Mouse (Mus musculus) heart, postnatal 0 days (tissue): Measurements from ENCODE around the gene Armc12.

ENCODE experiments used
- CTCF ChIP-seq: IDR thresholded peaks from 2 replicates; pipeline ENCODE4 v1.5.1; 2016; ENCODE audit warnings: antibody characterized with exemption, control low read depth, low read depth
- EP300 ChIP-seq: IDR thresholded peaks from 2 replicates; pipeline ENCODE4 v1.6.1; 2016; ENCODE audit warnings: antibody characterized with exemption, low read depth

DNA sequence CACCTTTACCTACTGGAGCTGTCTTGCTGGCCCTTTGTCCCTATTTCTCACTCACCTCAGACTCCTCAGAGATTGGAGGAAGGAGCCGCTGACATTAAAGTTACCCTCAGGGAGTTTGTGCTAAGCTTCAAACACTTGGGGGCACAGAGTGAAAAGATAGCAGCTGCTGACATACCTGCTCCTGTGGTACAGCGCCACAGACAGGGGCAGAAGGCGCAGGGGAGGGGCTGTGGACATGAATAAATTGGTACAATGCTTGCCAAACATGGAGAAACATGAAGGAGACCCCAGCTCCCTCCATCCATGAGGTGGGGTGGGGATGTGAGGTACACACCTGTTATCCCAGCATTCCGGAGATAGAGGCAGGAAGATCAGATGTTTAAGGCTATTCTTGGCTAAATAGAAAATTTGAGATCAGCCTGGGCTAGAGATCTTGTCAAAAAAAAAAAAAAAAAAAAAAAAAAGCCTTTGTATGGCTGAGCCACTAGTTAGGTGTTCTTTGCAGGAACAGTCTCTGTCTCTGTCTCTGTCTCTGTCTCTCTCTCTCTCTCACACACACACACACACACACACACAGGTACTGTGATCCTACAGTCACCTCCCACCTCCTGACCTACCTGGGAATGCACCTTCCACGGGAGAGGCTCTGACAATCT is 9.4 kb upstream of the Armc12 start:
- no peak for TF ChIP-seq CTCF
- no peak for TF ChIP-seq EP300
